Mouse (Mus musculus): ENCODE data around the gene Krt1. TPM values are rescaled to one million over a fixed set of nuclear protein-coding genes. Genes with fewer than 3 reads are reported as not detected.

Gene Krt1
- total RNA-seq, 2 experiments from 2014 or later: not detected

- intact Hi-C loops (cut with DNase I): no loop called here
- no peak for DNase-seq
These were observed 28.8 kb downstream of the Krt1 start for GRCm38 (mm10) chr15:101821786-101822185.

GRCm38 (mm10) chr15:101817875-101818274 lies 32.7 kb downstream of the Krt1 start, which contains the start of gene Krt2:
TSS of gene Krt2 (minus strand) at chr15:101818169.
- no peak for DNase-seq
- intact Hi-C loops (cut with DNase I): no loop called here

- no peak for DNase-seq
- intact Hi-C loops (cut with DNase I): no loop called here
These were observed 47.4 kb downstream of the Krt1 start for GRCm38 (mm10) chr15:101803052-101803822.

GRCm38 (mm10) chr15:101802296-101802835 lies 48.2 kb downstream of the Krt1 start, which contains the start of gene Krt73:
TSS of gene Krt73 (minus strand) at chr15:101802346.
- DNase-seq: no peak
- intact Hi-C loops (cut with DNase I): no loop called here

Small RNAs within 50 kb of the gene (microRNA-seq; reads per million reads assigned to microRNA genes)
- gene Gm44356: 0 reads per million in 2 experiments

Other genes starting within 250 kb of the Krt1 start
- not detected for gene Gm5414, start 222.6 kb downstream of the Krt1 start, total RNA-seq (2021)
- not detected for gene Gm5478, start 203.4 kb downstream of the Krt1 start, total RNA-seq (2021)
- under 1 TPM; 0.12 to 0.15 TPM for gene Krt6b, start 170.5 kb downstream of the Krt1 start, total RNA-seq (2021)
- not detected for gene Krt6a, start 156.5 kb downstream of the Krt1 start, total RNA-seq (2021)
- gene Krt5, start 137.9 kb downstream of the Krt1 start, total RNA-seq (2021): not detected
- gene Krt71, start 107.7 kb downstream of the Krt1 start, total RNA-seq (2021): not detected
- gene Krt72, start 64.3 kb downstream of the Krt1 start, total RNA-seq (2021): not detected
- gene Krt73, start 48.4 kb downstream of the Krt1 start, total RNA-seq (2021): not detected
- not detected for gene Krt2, start 32.6 kb downstream of the Krt1 start, total RNA-seq (2021)
- gene Krt77, start 18.9 kb upstream of the Krt1 start, total RNA-seq (2021): not detected
- gene Krt76, start 42.1 kb upstream of the Krt1 start, total RNA-seq (2021): not detected
- not detected for gene Krt4, start 73.9 kb upstream of the Krt1 start, total RNA-seq (2021)
- under 1 TPM; 0.36 to 0.40 TPM for gene Krt79, start 89.5 kb upstream of the Krt1 start, total RNA-seq (2021)
- not detected for gene Krt78, start 103.5 kb upstream of the Krt1 start, total RNA-seq (2021)
- 1 to 10 TPM; 3.5 to 4.8 TPM for gene Krt8, start 153.7 kb upstream of the Krt1 start, total RNA-seq (2021)
- gene Krt18, start 177.4 kb upstream of the Krt1 start, total RNA-seq (2021): 1 to 10 TPM; 6.5 to 7.2 TPM
- gene Eif4b, start 223.0 kb upstream of the Krt1 start, total RNA-seq (2021): 100 to 1,000 TPM; 149 to 154 TPM
- 100 to 1,000 TPM in 1 of 2 experiments, 10 to 100 TPM in 1; 95.1 to 108 TPM for gene Tns2, start 249.6 kb upstream of the Krt1 start, total RNA-seq (2021)